Mouse (Mus musculus) liver, embryonic 16.5 days (tissue): ENCODE measurements at regions not wholly inside any gene's neighbourhood (a gene's known extent, or its start where the extent isn't known, plus 50 kb on each side); places are given as distances from the start of the nearest gene placed in this dataset.

Experiments used
- ATAC-seq: fragments of 200-750 bp; cut with Nextera tagmentation; 2 replicates; pipeline ENCODE4 v1.8.0; 2017; ENCODE audit warnings: low read depth, mild to moderate bottlenecking, moderate number of reproducible peaks, moderate library complexity
- H3K27ac ChIP-seq: fragments of 300-500 bp; sonication (generic); 2 replicates; pipeline ENCODE4 v1.5.1; 2014; ENCODE audit warnings: mild to moderate bottlenecking, low read length
- H3K27me3 ChIP-seq: fragments of 300-500 bp; sonication (generic); 2 replicates; pipeline ENCODE4 v1.6.1; 2014; ENCODE audit warnings: low read depth, low read length, mixed read lengths; ENCODE audit not compliant: control insufficient read depth, insufficient read depth
- H3K36me3 ChIP-seq: fragments of 300-500 bp; sonication (generic); 2 replicates; pipeline ENCODE4 v1.6.1; 2014; ENCODE audit warnings: mild to moderate bottlenecking; ENCODE audit not compliant: control insufficient read depth, insufficient read depth
- H3K4me1 ChIP-seq: fragments of 300-500 bp; sonication (generic); 2 replicates; pipeline ENCODE4 v1.6.1; 2014; ENCODE audit warnings: low read depth, low read length, mixed read lengths; ENCODE audit not compliant: control insufficient read depth
- H3K4me2 ChIP-seq: fragments of 300-500 bp; sonication (generic); 2 replicates; pipeline ENCODE4 v1.6.1; 2014; ENCODE audit warnings: low read depth, low read length, mixed read lengths
- H3K4me3 ChIP-seq: fragments of 300-500 bp; sonication (generic); 2 replicates; pipeline ENCODE4 v1.5.1; 2014; ENCODE audit warnings: low read depth, mild to moderate bottlenecking, low read length
- H3K9ac ChIP-seq: fragments of 300-500 bp; sonication (generic); 2 replicates; pipeline ENCODE4 v1.6.1; 2014; ENCODE audit warnings: low read depth, low read length
- H3K9me3 ChIP-seq: fragments of 300-500 bp; sonication (generic); replicated peaks from 2 replicates; pipeline ENCODE4 v1.6.1; 2016; ENCODE audit warnings: low read length; ENCODE audit not compliant: control insufficient read depth
- WGBS: fragments of 180-500 bp; shearing (Covaris S2); extraction: QIAGEN DNeasy Blood & Tissue Kit; methylation state at CpG from one replicate; pipeline ENCODE4 v1.1.7; 2014; ENCODE audit not compliant: insufficient replicate concordance; 5-methylcytosine and 5-hydroxymethylcytosine counted together

DNA sequence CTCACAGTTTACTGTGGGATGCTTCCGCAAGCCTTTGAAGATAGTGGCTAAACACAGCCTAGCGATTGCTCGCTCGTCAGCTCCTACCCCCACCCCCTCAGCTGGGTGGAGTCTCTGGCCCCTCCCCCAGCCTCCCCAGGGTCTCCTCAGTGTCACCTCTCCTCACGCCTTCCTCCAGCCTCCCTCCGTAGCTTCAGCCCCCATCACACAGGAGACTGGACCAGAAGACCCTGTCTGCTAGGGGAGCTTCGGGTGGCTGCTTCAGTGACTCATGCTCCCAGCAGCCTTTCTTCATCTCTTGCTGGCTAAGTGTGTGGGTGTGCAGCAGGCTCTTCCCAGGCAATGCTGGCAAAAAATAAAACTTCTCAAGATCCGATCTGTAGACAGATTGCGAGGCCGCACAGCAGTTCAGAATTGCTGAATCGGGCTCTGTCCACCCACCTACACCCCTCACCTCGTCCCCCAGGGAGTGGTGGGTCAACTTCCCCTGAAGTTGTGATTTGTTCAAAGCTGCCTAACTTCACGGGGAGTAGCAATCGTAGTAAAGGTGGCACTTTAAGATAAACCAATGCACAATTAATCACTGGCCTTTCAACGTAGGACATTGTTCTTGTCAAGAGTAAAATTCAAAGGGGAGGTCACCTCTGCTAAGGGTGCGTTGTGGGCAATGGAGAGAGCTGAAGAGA is 61.2 kb upstream of the Ankrd28 start:
- H3K4me1 ChIP-seq, result no peaks in the 10 kb centered on the region
- no peak overlapping the region for H3K4me3 ChIP-seq
- no peaks in the 10 kb centered on the region for H3K36me3 ChIP-seq
- H3K9me3 ChIP-seq, result no peaks in the 10 kb centered on the region
- H3K4me2 ChIP-seq, result peak overlapping the region; percentile 24
- no peak for ATAC-seq
- H3K27ac ChIP-seq, result no peak overlapping the region
- H3K9ac ChIP-seq, result no peak overlapping the region
- no peaks in the 10 kb centered on the region for H3K27me3 ChIP-seq
- 17% methylated on average over 16 of the region's 16 CpGs for WGBS

DNA sequence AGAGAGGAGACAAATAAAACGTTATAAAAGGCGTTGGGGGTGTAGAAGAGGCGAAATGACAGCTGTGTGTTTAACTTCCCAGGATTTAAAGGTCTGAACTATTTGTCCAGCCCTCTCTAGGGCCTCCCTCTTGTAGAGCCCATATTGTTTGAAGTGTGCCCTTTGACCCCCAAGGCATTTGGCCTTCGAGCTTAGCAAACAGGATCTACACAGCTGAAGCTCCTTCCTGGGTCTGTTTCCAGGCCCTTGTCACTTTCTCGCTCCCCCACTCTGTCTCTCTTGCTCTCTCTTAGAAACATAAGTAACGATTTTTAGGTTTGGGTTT is 61.7 kb upstream of the Ankrd28 start:
- 24% methylated on average over 6 of the region's 6 CpGs for WGBS
- H3K4me3 ChIP-seq, result no peak overlapping the region
- H3K4me1 ChIP-seq, result no peaks in the 10 kb centered on the region
- no peak overlapping the region for H3K9ac ChIP-seq
- no peak overlapping the region for H3K4me2 ChIP-seq
- no peaks in the 10 kb centered on the region for H3K9me3 ChIP-seq
- ATAC-seq, result no peak
- no peaks in the 10 kb centered on the region for H3K27me3 ChIP-seq
- no peaks in the 10 kb centered on the region for H3K36me3 ChIP-seq
- no peak overlapping the region for H3K27ac ChIP-seq

DNA sequence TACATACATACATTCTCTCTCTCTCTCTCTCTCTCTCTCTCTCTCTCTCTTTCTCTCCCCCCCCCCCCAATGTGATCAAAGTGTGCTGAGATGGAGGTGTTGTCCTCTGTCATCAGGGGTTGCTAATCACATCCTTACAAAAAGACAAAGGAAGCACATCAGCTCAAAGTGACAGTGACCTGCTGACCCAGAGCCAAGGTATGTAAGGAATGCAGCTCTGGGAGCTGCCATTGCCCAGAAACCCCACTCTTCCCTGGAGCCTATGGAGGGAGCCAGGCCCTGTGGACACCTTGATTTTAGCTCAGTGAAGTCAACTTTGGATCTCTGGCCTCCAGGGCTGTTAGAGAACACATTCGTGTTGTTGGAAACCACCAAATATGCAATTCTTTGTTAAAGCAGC is 66.0 kb upstream of the Ankrd28 start:
- H3K4me1 ChIP-seq, result no peaks in the 10 kb centered on the region
- ATAC-seq, result no peak
- WGBS, result 41% methylated on average over 1 of the region's 1 CpGs
- H3K9me3 ChIP-seq, result no peaks in the 10 kb centered on the region
- no peak overlapping the region for H3K9ac ChIP-seq
- no peak overlapping the region for H3K27ac ChIP-seq
- H3K27me3 ChIP-seq, result no peaks in the 10 kb centered on the region
- H3K4me2 ChIP-seq, result no peak overlapping the region
- H3K36me3 ChIP-seq, result no peaks in the 10 kb centered on the region
- H3K4me3 ChIP-seq, result no peak overlapping the region

DNA sequence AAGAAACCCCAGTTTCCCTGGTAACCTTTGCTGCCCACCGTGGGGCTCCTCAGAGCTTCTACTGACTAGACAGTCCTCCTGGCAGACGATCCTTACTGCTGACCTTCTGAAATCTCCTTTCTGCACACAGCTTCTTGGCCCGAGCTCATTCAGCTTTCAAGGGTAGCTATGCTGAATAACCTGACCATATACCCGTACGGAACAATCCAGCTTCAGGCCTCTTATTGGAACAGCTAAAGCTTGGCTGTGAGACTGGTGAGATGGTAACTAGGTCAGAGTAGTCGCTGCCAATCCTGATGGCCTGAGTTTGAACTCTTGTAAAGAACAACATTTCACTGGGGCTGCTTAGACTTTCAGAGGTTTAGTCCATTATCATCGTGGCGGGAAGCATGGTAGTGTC is 69.1 kb upstream of the Ankrd28 start:
- Histone ChIP-seq H3K9me3 (no peaks in the 10 kb centered on the region), H3K9ac (no peak overlapping the region)
- 60% methylated on average over 8 of the region's 8 CpGs for WGBS

GRCm38 (mm10) chr14:31899906-31900305 is 69.5 kb upstream of the Ankrd28 start:
- H3K36me3 ChIP-seq, result no peaks in the 10 kb centered on the region
- no peak overlapping the region for H3K4me2 ChIP-seq
- H3K27ac ChIP-seq, result no peak overlapping the region
- 72% methylated on average over 4 of the region's 4 CpGs for WGBS
- no peaks in the 10 kb centered on the region for H3K4me1 ChIP-seq
- H3K9me3 ChIP-seq, result no peaks in the 10 kb centered on the region
- no peak overlapping the region for H3K4me3 ChIP-seq
- no peak overlapping the region for H3K9ac ChIP-seq
- no peaks in the 10 kb centered on the region for H3K27me3 ChIP-seq
- no peak for ATAC-seq

More for the DNA sequence above, 69.1 kb upstream of the Ankrd28 start:
- no peak overlapping the region for H3K4me2 ChIP-seq
- no peaks in the 10 kb centered on the region for H3K4me1 ChIP-seq
- no peak for ATAC-seq
- H3K36me3 ChIP-seq, result no peaks in the 10 kb centered on the region
- no peak overlapping the region for H3K27ac ChIP-seq
- no peak overlapping the region for H3K4me3 ChIP-seq
- no peaks in the 10 kb centered on the region for H3K27me3 ChIP-seq

- WGBS, result 41% methylated on average over 4 of the region's 4 CpGs
- no peak overlapping the region for H3K4me2 ChIP-seq
- no peak overlapping the region for H3K4me3 ChIP-seq
- no peaks in the 10 kb centered on the region for H3K36me3 ChIP-seq
- no peaks in the 10 kb centered on the region for H3K4me1 ChIP-seq
- ATAC-seq, result no peak
- no peaks in the 10 kb centered on the region for H3K9me3 ChIP-seq
- H3K9ac ChIP-seq, result no peak overlapping the region
- no peaks in the 10 kb centered on the region for H3K27me3 ChIP-seq
- no peak overlapping the region for H3K27ac ChIP-seq
Observed at GRCm38 (mm10) chr14:31901901-31902300, 71.5 kb upstream of the Ankrd28 start.

DNA sequence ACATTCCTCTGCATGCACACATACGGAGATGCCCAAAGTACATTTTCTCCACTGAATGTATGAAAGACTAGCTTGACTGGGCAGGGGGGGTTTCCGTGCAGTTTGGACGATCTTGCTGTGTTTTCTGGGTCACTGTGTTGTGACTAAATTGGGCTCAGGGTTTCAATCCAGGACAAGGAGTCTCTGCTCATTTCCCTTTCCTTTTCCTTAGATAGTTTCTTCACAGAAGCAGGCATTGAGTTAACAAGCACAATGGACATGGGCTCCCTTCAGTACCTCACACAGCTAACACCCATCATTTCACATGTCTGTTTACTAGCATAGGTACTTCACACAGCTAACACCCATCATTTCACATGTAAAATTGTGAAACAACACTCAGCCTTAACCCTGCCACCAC is 73.2 kb upstream of the Ankrd28 start:
- H3K4me2 ChIP-seq, result no peak overlapping the region
- no peak overlapping the region for H3K27ac ChIP-seq
- no peak overlapping the region for H3K4me3 ChIP-seq
- no peak overlapping the region for H3K9ac ChIP-seq
- no peaks in the 10 kb centered on the region for H3K9me3 ChIP-seq
- WGBS, result 45% methylated on average over 3 of the region's 3 CpGs
- no peaks in the 10 kb centered on the region for H3K36me3 ChIP-seq
- H3K27me3 ChIP-seq, result no peaks in the 10 kb centered on the region
- ATAC-seq, result no peak
- no peaks in the 10 kb centered on the region for H3K4me1 ChIP-seq

GRCm38 (mm10) chr14:31908591-31908990 is 78.1 kb upstream of the Ankrd28 start:
- Histone ChIP-seq H3K36me3 (no peaks in the 10 kb centered on the region), H3K27me3 (no peaks in the 10 kb centered on the region), H3K9ac (no peak overlapping the region), H3K9me3 (no peaks in the 10 kb centered on the region), H3K4me2 (no peak overlapping the region), H3K4me1 (no peaks in the 10 kb centered on the region), H3K27ac (no peak overlapping the region), H3K4me3 (no peak overlapping the region)
- no peak for ATAC-seq
- WGBS, result 38% methylated on average over 7 of the region's 7 CpGs

- WGBS, result 10% methylated on average over 4 of the region's 4 CpGs
- no peaks in the 10 kb centered on the region for H3K9me3 ChIP-seq
- no peak overlapping the region for H3K9ac ChIP-seq
- no peak overlapping the region for H3K4me2 ChIP-seq
- no peaks in the 10 kb centered on the region for H3K36me3 ChIP-seq
- H3K4me1 ChIP-seq, result no peaks in the 10 kb centered on the region
- H3K27ac ChIP-seq, result no peak overlapping the region
- ATAC-seq, result no peak
- H3K4me3 ChIP-seq, result no peak overlapping the region
- H3K27me3 ChIP-seq, result no peaks in the 10 kb centered on the region
Observed at GRCm38 (mm10) chr14:31909291-31909690, 78.8 kb upstream of the Ankrd28 start.
